Mouse (Mus musculus) kidney, adult 2 months (tissue): ENCODE data around the gene Bcl2a1c.

Experiments used
- CTCF ChIP-seq: fragments of 200-500 bp; conservative IDR thresholded peaks from 2 replicates; pipeline ENCODE4 v1.5.1; 2011; ENCODE audit warnings: low read depth, mild to moderate bottlenecking, control low read depth, low read length, moderate library complexity, mixed read lengths; ENCODE audit not compliant: insufficient read depth, insufficient read length
- POLR2A ChIP-seq: fragments of 200-500 bp; IDR thresholded peaks from one replicate; pipeline ENCODE4 v1.6.1; 2011; ENCODE audit warnings: low read depth, low read length, control low read depth

- no peak for TF ChIP-seq CTCF
- no peak for TF ChIP-seq POLR2A
These were observed 3.8 kb upstream of the Bcl2a1c start for GRCm38 (mm10) chr9:114326011-114326748.
